8 mouse cellular contexts compared by ENCODE assay signal in the genomic region with DNA sequence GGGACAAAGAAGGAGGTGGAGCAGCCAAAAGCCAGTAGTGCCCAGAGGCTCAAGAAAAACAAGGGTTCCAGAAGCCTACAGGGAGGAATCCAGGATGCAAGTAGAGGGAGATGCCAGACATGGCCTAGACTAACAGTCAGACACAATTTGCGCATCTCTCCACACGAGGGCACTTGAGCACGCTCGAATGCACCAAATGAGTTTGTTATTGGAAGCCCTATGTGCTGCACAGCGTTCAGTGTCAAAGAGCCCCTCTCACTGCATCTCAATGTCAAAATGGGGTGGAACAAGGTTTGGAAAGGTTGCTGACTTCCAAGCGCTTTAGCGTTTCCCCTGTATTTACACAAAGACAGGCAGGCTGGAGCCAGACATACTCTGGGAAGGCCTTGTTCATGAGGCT.
DNase-seq lines count a peak whose midpoint lies in the region; ATAC-seq and TF ChIP-seq lines count a peak whose summit lies in the region.

No protein-coding gene starts in this region.

- intact Hi-C loops in left cerebral cortex, adult 2 months (cut with DNase I), result loop anchor here (5.0 kb wide), 1 partner anchor 604 kb away; no protein-coding TSS in a partner anchor

- WGBS in forebrain, embryonic 16.5 days, result 18% methylated on average over 7 of the region's 7 CpGs

- no peak overlapping the region for H3K9ac ChIP-seq in forebrain, embryonic 16.5 days (replicated peaks; ENCODE audit: low read depth, low read length)

- no peaks in the 10 kb centered on the region for H3K9me3 ChIP-seq in forebrain, embryonic 16.5 days (ENCODE audit: control insufficient read depth, low read length)

- peak; percentile 3 for DNase-seq in Muller cell, postnatal 12 days (ENCODE audit: inconsistent ontology term)
- peak; percentile 75 for DNase-seq in cerebellum, adult 11-12 months
- peak; percentile 71 to 75 for DNase-seq in left cerebral cortex, adult 2 months (ENCODE audit: extremely low spot score in 1 of 2, low spot score in 2 of 2)
- DNase-seq in retina, embryonic 14.5 days (ENCODE audit: low spot score), result peak; percentile 69
- DNase-seq in adrenal gland, postnatal 4 days (ENCODE audit: low spot score in 2 of 2), result no peak
- DNase-seq in thymus, postnatal 14 days, result no peak

- peak; percentile 69 for TF ChIP-seq CTCF in left cerebral cortex, adult 2 months (IDR thresholded peaks at IDR 0.05)

- peak; percentile 84 for ATAC-seq in forebrain, embryonic 16.5 days
- no peak for ATAC-seq in megakaryocyte-erythroid progenitor cell, adult 5-6 weeks (replicated peaks; ENCODE audit: low FRiP score, low TSS enrichment, poor library complexity, severe bottlenecking)

- no peak overlapping the region for H3K27ac ChIP-seq in forebrain, embryonic 16.5 days (ENCODE audit: low read length)
- H3K27ac ChIP-seq in left cerebral cortex, adult 2 months, result no peak overlapping the region

- H3K4me1 ChIP-seq in forebrain, embryonic 16.5 days (replicated peaks; ENCODE audit: control insufficient read depth, insufficient read depth, low read length), result peaks cover 15% of the 10 kb centered on the region

- no peak overlapping the region for H3K4me2 ChIP-seq in forebrain, embryonic 16.5 days (ENCODE audit: low read length)

- H3K4me3 ChIP-seq in forebrain, embryonic 16.5 days (replicated peaks; ENCODE audit: low read length), result no peak overlapping the region
- no peak overlapping the region for H3K4me3 ChIP-seq in left cerebral cortex, adult 2 months

- no peaks in the 10 kb centered on the region for H3K36me3 ChIP-seq in forebrain, embryonic 16.5 days (ENCODE audit: control insufficient read depth, insufficient read depth)

- H3K27me3 ChIP-seq in forebrain, embryonic 16.5 days (replicated peaks; ENCODE audit: control insufficient read depth, insufficient read depth, low read length), result 0 out of 2 replicates have a peak, but pooled peaks cover 4% of the 10 kb centered on the region

Comparison
In these comparisons a context has a peak if more than half of its experiments do, and no peak if none do; other contexts are left out.
1. DNase-seq: peak in Muller cell, postnatal 12 days (single experiment), cerebellum, adult 11-12 months (single experiment), left cerebral cortex, adult 2 months (2 of 2) and retina, embryonic 14.5 days (single experiment); none in adrenal gland, postnatal 4 days (0 of 2) and thymus, postnatal 14 days (single experiment).